Mouse (Mus musculus): ENCODE measurements at regions not wholly inside any gene's neighbourhood (a gene's known extent, or its start where the extent isn't known, plus 50 kb on each side); places are given as distances from the start of the nearest gene placed in this dataset.

DNA sequence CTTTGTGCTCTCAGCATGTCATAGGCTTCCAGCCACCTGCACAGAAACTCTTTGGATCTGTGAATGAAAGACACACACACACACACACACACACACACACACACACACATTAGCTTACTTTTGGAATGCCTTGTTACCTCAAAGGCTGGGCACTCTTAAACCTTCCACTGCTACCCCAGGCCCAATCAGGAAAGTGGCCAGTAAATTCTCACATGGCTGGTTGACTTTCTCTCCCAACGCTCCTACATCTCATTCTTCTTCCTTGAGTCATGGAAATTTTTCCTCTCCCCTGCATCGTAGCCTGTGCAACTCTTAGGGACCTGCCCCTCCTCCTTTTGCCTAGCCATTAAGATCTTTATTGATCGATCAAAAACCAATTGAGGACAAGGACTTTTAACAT lies 465.3 kb upstream of the Cpeb2 start:
- DNase-seq (ENCODE audit: low read depth, low spot score): no peak

DNA sequence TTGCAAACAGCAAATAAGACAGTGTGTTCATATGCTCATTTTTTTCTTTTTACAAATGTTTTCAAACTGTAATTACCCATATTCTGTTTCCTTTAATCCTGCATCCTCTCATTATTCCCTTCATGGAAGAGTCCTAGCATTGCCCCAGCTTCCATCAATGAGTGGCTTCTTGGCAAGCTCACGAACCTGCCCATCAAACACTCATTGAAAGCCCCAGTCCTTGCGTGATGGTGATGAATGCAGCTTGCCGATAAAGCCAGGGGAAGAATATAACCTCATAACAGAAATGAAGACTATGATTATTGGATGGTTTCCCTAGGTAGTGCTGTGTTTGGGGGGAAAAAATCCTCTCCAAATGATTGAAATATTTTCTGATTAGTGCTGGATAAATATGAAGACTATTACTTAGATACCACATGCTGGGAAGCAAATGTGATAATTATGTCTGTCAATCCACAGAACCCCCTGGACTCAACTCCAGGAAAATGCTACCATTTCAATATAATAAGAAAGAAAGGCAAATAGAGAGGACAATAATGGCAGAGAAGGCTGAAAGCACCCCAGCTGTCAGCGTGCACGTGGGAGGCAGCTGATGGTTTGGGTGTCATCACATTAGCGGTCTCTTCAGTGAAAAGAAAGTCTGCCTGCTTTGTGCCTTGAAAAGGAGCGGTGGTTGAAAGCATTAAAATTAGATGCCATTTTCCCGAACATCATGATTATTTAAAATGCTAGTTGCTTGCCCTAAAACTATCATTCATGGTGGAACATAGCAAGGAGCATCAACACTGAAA lies 455.7 kb upstream of the Cpeb2 start:
- peak; percentile 33 for DNase-seq (ENCODE audit: low read depth, low spot score)

- peak; percentile 23 for DNase-seq (ENCODE audit: low read depth, low spot score)
These were observed 427.0 kb upstream of the Cpeb2 start for GRCm38 (mm10) chr5:42805958-42806357.
